Mouse (Mus musculus): ENCODE results near the gene Prr13. TPM values are rescaled to one million over a fixed set of nuclear protein-coding genes. Genes with fewer than 3 reads are reported as not detected.

Prr13 gene
- polyA plus RNA-seq, 1 experiment from 2014 or later = 79.0 TPM

DNA sequence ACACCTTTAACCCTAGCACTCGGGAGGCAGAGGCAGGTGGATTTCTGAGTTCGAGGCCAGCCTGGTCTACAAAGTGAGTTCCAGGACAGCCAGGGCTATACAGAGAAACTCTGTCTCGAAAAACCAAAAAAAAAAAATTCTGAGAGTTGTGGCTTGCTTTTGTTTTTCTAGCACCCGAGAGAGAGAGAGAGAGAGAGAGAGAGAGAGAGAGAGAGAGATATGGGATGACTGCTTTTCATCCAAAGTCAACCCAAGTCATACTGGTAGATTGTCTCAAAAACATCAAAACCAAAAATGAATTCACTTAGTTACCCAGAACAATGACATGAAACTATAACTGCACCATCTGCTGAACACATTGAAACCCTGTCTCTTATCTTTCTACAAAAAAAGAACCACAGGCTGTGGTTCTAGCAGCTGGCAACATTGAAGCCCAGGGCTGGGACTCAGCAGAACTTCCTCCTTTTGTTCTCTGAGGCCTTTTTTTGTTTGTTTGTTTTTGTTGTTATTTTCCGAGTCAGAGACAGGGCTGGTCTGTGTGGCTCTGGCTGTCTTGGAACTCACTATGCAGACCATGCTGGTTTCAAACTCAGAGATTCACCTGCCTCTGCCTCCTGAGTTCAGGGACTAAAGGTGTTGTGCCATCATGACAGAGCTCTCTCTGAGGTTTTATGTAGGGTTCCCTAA lies 635 bp upstream of the Prr13 start:
- H3K36me3 ChIP-seq (ENCODE audit: control insufficient read depth, insufficient read depth) = no peaks in the 10 kb centered on the region
- H3K9ac ChIP-seq (replicated peaks; ENCODE audit: low read depth, low read length) = no peak overlapping the region
- H3K9me3 ChIP-seq (ENCODE audit: control insufficient read depth, low read length) = no peaks in the 10 kb centered on the region
- WGBS = 84% methylated on average over 5 of the region's 5 CpGs
- H3K4me2 ChIP-seq (ENCODE audit: low read length) = peak overlapping the region; percentile 59
- no peak overlapping the region; the same call in 1 of the 2 replicates for H3K27ac ChIP-seq (ENCODE audit: low read length)
- H3K27me3 ChIP-seq (replicated peaks; ENCODE audit: control insufficient read depth, insufficient read depth, low read length) = no peaks in the 10 kb centered on the region
- no peak; the same call in 1 of the 2 replicates for ATAC-seq
- H3K4me3 ChIP-seq (replicated peaks; ENCODE audit: low read length) = peak overlapping the region; percentile 54
- H3K4me1 ChIP-seq (replicated peaks; ENCODE audit: control insufficient read depth, insufficient read depth, low read length) = peaks cover 11% of the 10 kb centered on the region

DNA sequence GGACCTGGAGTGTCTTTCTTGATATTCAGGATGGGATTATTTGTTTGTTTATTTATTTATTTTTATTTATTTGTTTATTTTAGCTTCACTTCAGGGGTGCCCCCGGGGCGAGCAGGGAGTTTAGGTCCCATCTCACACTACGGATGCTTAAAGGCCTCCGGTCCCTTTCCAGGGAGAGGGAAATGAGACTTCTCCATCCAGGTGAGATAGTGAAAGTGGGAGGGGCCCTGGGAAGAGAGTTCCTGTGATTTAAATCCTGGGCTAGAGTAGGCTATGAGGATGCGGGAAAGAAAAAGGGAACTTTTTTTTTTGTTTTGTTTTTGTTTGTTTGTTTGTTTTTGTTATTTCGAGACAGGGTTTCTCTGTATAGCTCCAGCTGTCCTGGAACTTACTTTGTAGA lies 553 bp downstream of the Prr13 start:
- peak overlapping the region; percentile 50 for H3K9ac ChIP-seq (replicated peaks; ENCODE audit: low read depth, low read length)
- ATAC-seq = no peak
- no peaks in the 10 kb centered on the region for H3K27me3 ChIP-seq (replicated peaks; ENCODE audit: control insufficient read depth, insufficient read depth, low read length)
- no peak overlapping the region for H3K27ac ChIP-seq (ENCODE audit: low read length)
- peaks cover 11% of the 10 kb centered on the region for H3K4me1 ChIP-seq (replicated peaks; ENCODE audit: control insufficient read depth, insufficient read depth, low read length)
- 39% methylated on average over 6 of the region's 6 CpGs for WGBS
- no peaks in the 10 kb centered on the region for H3K36me3 ChIP-seq (ENCODE audit: control insufficient read depth, insufficient read depth)
- H3K9me3 ChIP-seq (ENCODE audit: control insufficient read depth, low read length) = no peaks in the 10 kb centered on the region
- H3K4me3 ChIP-seq (replicated peaks; ENCODE audit: low read length) = peak overlapping the region; percentile 54
- peak overlapping the region; percentile 59 for H3K4me2 ChIP-seq (ENCODE audit: low read length)

DNA sequence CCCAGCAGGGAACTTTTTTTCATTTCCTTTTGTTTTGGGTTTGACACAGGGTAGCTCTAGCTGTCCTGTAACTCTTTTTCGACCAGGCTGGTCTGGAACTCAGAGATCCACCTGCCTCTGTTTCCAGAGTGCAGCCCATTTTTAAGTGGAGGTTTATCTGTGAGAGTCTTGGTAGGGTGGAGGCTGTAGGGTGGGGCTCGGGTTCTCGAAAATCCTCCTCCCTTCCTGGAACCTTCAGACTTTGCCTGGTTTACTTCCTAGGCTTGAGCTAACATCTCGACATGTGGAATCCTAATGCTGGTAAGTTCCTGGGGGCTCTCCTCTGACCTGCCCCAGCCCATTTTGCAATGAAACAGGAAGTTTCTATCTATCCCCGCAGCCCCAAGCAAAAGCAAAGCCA lies 1.0 kb downstream of the Prr13 start:
- WGBS = 65% methylated on average over 5 of the region's 5 CpGs

DNA sequence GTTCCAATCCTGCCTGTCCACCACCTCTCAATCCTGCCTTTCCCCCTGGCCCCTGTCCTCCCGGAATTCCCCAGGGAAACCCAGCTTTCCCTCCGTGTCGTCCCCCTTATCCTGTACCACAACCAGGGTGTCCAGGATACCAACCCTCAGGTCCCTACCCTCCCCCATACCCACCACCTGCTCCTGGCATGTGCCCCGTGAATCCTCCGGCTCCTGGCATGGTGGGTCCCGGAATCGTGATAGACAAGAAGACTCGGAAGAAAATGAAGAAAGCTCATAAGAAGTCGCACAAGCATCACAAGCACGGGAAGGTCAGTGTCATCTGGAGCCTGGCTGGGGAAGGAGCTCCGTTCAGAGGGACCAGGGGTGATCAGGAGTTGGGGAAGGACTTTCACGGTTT lies 1.6 kb downstream of the Prr13 start:
- no peak for ATAC-seq
- 82% methylated on average over 12 of the region's 12 CpGs for WGBS
- no peak overlapping the region for H3K4me2 ChIP-seq (ENCODE audit: low read length)

More for the DNA sequence above, 1.0 kb downstream of the Prr13 start:
- peaks cover 11% of the 10 kb centered on the region for H3K4me1 ChIP-seq (replicated peaks; ENCODE audit: control insufficient read depth, insufficient read depth, low read length)
- no peaks in the 10 kb centered on the region for H3K27me3 ChIP-seq (replicated peaks; ENCODE audit: control insufficient read depth, insufficient read depth, low read length)
- H3K9me3 ChIP-seq (ENCODE audit: control insufficient read depth, low read length) = no peaks in the 10 kb centered on the region
- no peak overlapping the region for H3K9ac ChIP-seq (replicated peaks; ENCODE audit: low read depth, low read length)
- no peaks in the 10 kb centered on the region for H3K36me3 ChIP-seq (ENCODE audit: control insufficient read depth, insufficient read depth)
- no peak overlapping the region for H3K27ac ChIP-seq (ENCODE audit: low read length)
- no peak for ATAC-seq
- H3K4me3 ChIP-seq (replicated peaks; ENCODE audit: low read length) = no peak overlapping the region
- no peak overlapping the region for H3K4me2 ChIP-seq (ENCODE audit: low read length)

DNA sequence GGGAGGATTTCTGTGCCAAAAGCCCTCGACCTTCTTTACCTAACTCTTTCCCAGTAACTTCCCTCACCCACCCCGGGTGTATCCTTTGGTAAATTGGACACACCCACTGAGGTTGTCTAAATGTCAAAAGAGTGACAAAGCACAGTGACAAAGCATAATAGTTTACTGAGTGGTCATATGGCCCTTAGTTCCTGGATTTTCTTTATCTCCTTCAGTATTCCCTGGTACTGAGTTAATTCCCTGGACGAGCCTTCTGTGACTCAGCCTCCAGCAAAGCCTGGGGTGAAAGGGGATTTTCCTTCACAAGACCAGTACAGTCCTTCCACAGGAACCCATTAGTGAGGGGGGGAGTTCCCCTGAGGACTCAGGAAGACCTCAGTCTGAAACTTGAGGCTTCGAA lies 2.1 kb downstream of the Prr13 start:
- H3K27me3 ChIP-seq (replicated peaks; ENCODE audit: control insufficient read depth, insufficient read depth, low read length) = no peaks in the 10 kb centered on the region
- no peak overlapping the region for H3K9ac ChIP-seq (replicated peaks; ENCODE audit: low read depth, low read length)
- no peak for ATAC-seq
- no peaks in the 10 kb centered on the region for H3K36me3 ChIP-seq (ENCODE audit: control insufficient read depth, insufficient read depth)
- H3K4me3 ChIP-seq (replicated peaks; ENCODE audit: low read length) = no peak overlapping the region
- peaks cover 11% of the 10 kb centered on the region for H3K4me1 ChIP-seq (replicated peaks; ENCODE audit: control insufficient read depth, insufficient read depth, low read length)
- H3K27ac ChIP-seq (ENCODE audit: low read length) = no peak overlapping the region
- H3K4me2 ChIP-seq (ENCODE audit: low read length) = no peak overlapping the region
- 76% methylated on average over 4 of the region's 4 CpGs for WGBS
- no peaks in the 10 kb centered on the region for H3K9me3 ChIP-seq (ENCODE audit: control insufficient read depth, low read length)

More for the DNA sequence above, 1.6 kb downstream of the Prr13 start:
- no peak overlapping the region for H3K4me3 ChIP-seq (replicated peaks; ENCODE audit: low read length)
- no peaks in the 10 kb centered on the region for H3K27me3 ChIP-seq (replicated peaks; ENCODE audit: control insufficient read depth, insufficient read depth, low read length)
- H3K9ac ChIP-seq (replicated peaks; ENCODE audit: low read depth, low read length) = no peak overlapping the region
- H3K4me1 ChIP-seq (replicated peaks; ENCODE audit: control insufficient read depth, insufficient read depth, low read length) = peaks cover 11% of the 10 kb centered on the region
- H3K9me3 ChIP-seq (ENCODE audit: control insufficient read depth, low read length) = no peaks in the 10 kb centered on the region
- no peaks in the 10 kb centered on the region for H3K36me3 ChIP-seq (ENCODE audit: control insufficient read depth, insufficient read depth)
- H3K27ac ChIP-seq (ENCODE audit: low read length) = no peak overlapping the region

DNA sequence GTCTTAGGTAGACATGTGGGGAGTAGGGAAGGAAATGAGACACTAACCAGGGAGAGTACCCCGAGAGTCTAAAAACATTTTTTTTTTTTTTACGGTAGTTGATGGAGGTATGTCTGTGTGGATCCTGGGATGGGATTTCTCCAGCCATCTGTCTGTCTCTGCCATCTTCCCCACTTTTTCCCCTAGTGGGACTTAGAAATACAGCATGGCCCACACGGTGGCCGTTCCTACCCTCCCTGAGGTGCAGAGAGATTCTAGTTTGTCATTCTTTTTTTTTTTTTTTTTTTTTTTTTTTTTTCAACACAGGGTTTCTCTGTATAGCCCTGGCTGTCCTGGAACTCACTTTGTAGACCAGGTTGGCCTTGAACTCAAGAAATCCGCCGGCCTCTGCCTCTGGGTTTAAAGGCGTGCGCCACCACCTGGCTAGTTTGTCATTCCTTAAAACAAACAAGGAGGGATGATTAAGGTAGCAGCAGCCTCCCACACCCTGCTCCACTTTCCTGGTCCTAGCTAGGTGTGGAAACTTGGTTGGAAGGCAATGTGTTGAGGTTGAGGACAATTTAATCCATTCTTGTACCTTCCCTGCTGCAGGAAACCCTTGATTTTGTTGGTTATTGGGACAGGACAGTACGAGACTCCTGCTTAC lies 2.7 kb downstream of the Prr13 start:
- H3K4me1 ChIP-seq (replicated peaks; ENCODE audit: control insufficient read depth, insufficient read depth, low read length) = peaks cover 11% of the 10 kb centered on the region
- H3K27ac ChIP-seq (ENCODE audit: low read length) = no peak overlapping the region
- H3K36me3 ChIP-seq (ENCODE audit: control insufficient read depth, insufficient read depth) = no peaks in the 10 kb centered on the region
- no peak overlapping the region for H3K9ac ChIP-seq (replicated peaks; ENCODE audit: low read depth, low read length)
- 87% methylated on average over 9 of the region's 9 CpGs for WGBS
- H3K4me2 ChIP-seq (ENCODE audit: low read length) = no peak overlapping the region
- no peak for ATAC-seq
- no peaks in the 10 kb centered on the region for H3K27me3 ChIP-seq (replicated peaks; ENCODE audit: control insufficient read depth, insufficient read depth, low read length)
- no peaks in the 10 kb centered on the region for H3K9me3 ChIP-seq (ENCODE audit: control insufficient read depth, low read length)
- no peak overlapping the region for H3K4me3 ChIP-seq (replicated peaks; ENCODE audit: low read length)

DNA sequence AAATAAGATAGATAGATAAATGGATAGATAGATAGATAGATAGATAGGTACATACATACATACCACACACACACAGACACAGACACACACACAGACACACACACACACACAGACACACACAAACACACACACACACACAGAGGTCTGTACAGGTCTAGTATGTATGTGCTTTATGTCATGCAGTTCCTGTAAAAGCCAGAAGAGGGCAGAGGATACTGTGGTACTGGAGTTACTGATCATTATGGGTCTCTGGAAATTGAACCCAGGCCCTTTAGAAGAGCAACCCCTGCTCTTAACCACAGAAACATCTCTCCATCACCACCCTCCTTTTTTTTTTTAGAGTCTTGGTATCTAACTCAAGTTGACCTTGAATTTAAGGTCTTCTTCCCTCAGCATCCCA lies 4.8 kb downstream of the Prr13 start:
- peaks cover 8% of the 10 kb centered on the region for H3K4me1 ChIP-seq (replicated peaks; ENCODE audit: control insufficient read depth, insufficient read depth, low read length)
- ATAC-seq = no peak
- H3K4me3 ChIP-seq (replicated peaks; ENCODE audit: low read length) = no peak overlapping the region
- no peak overlapping the region for H3K9ac ChIP-seq (replicated peaks; ENCODE audit: low read depth, low read length)
- H3K9me3 ChIP-seq (ENCODE audit: control insufficient read depth, low read length) = no peaks in the 10 kb centered on the region; the same call in 1 of the 2 replicates
- no peaks in the 10 kb centered on the region for H3K27me3 ChIP-seq (replicated peaks; ENCODE audit: control insufficient read depth, insufficient read depth, low read length)
- H3K27ac ChIP-seq (ENCODE audit: low read length) = no peak overlapping the region
- no peak overlapping the region for H3K4me2 ChIP-seq (ENCODE audit: low read length)
- H3K36me3 ChIP-seq (ENCODE audit: control insufficient read depth, insufficient read depth) = no peaks in the 10 kb centered on the region

DNA sequence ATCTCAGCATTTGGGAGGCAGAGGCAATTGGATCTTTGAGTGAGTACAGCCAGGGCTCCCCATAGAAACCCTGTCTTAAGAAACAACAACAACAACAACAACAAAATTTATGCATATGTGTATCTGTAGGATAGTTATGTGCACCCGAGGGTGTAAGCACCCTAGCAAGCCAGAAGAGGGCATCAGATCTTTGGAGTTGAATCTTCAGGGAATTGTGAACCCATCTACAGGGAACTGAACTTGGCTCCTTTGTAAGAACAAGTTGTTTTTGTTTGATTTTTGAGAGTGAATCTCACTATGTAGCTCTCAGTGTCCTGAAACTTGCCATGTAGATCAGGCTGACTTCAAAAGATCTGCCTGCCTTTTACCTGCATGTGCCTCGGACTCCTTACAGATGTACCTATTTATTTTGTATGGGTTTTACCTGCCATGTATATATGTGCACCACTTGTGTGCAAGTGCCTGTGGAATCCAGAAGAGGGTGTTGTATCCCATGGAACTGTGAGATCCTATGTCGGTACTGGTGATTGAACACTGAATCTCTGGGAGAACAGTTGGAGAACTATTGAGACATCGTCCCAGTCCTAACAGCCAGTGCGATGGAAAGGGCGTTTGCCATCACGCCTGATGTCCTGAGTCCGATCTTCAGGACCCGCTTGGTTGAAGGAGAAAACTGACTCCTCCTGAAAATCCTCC lies 10.0 kb downstream of the Prr13 start:
- WGBS = 95% methylated on average over 9 of the region's 9 CpGs
- H3K4me1 ChIP-seq (replicated peaks; ENCODE audit: control insufficient read depth, insufficient read depth, low read length) = peaks cover 9% of the 10 kb centered on the region
- H3K9me3 ChIP-seq (ENCODE audit: control insufficient read depth, low read length) = no peaks in the 10 kb centered on the region; the same call in 1 of the 2 replicates
- H3K27me3 ChIP-seq (replicated peaks; ENCODE audit: control insufficient read depth, insufficient read depth, low read length) = no peaks in the 10 kb centered on the region
- no peak overlapping the region for H3K9ac ChIP-seq (replicated peaks; ENCODE audit: low read depth, low read length)
- H3K4me3 ChIP-seq (replicated peaks; ENCODE audit: low read length) = no peak overlapping the region
- no peak for ATAC-seq
- H3K27ac ChIP-seq (ENCODE audit: low read length) = no peak overlapping the region
- H3K36me3 ChIP-seq (ENCODE audit: control insufficient read depth, insufficient read depth) = no peaks in the 10 kb centered on the region
- no peak overlapping the region for H3K4me2 ChIP-seq (ENCODE audit: low read length)

DNA sequence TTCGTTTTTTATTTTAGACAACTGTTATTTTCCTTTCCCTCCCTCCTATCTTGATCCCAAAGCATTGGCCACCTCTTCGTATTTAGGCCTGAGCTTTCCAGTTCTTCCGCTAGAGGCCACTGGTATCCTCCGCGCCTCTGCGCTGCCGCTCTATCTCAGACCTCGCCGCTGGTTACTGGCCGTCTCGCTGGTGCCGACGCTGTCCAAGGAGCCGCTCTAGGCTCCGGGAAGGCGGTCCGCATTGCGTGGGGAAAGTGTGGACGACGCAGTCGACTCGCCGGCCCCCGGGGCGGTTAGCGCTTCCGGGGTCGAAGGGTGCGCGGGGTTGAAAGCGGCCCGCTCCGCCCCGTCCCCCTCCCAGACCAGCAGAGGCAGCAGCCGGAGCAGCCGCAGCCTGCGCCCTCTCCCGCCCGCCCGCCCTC lies 11.4 kb downstream of the Prr13 start, which contains the start of gene Pcbp2:
Gene Pcbp2 (plus strand): TSS at position 357 of the 422 bp plus-strand sequence.
- Histone ChIP-seq H3K36me3 (ENCODE audit: control insufficient read depth, insufficient read depth) (peaks cover 11% of the 10 kb centered on the region), H3K4me1 (replicated peaks; ENCODE audit: control insufficient read depth, insufficient read depth, low read length) (peaks cover 9% of the 10 kb centered on the region), H3K9me3 (ENCODE audit: control insufficient read depth, low read length) (no peaks in the 10 kb centered on the region; the same call in 1 of the 2 replicates), H3K4me3 (replicated peaks; ENCODE audit: low read length) (peak within 1 kb of the TSS; percentile 77), H3K27me3 (replicated peaks; ENCODE audit: control insufficient read depth, insufficient read depth, low read length) (no peaks in the 10 kb centered on the region), H3K9ac (replicated peaks; ENCODE audit: low read depth, low read length) (peak within 1 kb of the TSS; percentile 85), H3K27ac (ENCODE audit: low read length) (peak within 1 kb of the TSS; percentile 93), H3K4me2 (ENCODE audit: low read length) (peak within 1 kb of the TSS; percentile 82)
- peak; percentile 99 for ATAC-seq
- WGBS = under 1% methylated on average over 36 of the region's 40 CpGs

All from forebrain, embryonic 16.5 days (tissue).